Mouse (Mus musculus) cerebellum, adult 9-11 months (tissue): ENCODE results near the gene Triobp.
"Not testable (repeated sequence)": the region's sequence is repeated elsewhere in the genome, so short reads cannot be mapped to it uniquely, and the experiment has no call there.

Source experiments
- DNase-seq: peaks from one replicate; pipeline ENCODE4 v3.0.0; 2022

Triobp gene

GRCm38 (mm10) chr15:79002036-79002435 is 54.5 kb downstream of the Triobp start:
- peak; percentile 83 for DNase-seq

GRCm38 (mm10) chr15:79003079-79003478 is 55.6 kb downstream of the Triobp start:
- DNase-seq: no peak

GRCm38 (mm10) chr15:79005581-79005980 is 58.1 kb downstream of the Triobp start:
- DNase-seq: no peak

GRCm38 (mm10) chr15:79006638-79007037 is 59.1 kb downstream of the Triobp start:
- no peak for DNase-seq

GRCm38 (mm10) chr15:79007059-79007458 is 59.5 kb downstream of the Triobp start:
- no peak for DNase-seq

DNA sequence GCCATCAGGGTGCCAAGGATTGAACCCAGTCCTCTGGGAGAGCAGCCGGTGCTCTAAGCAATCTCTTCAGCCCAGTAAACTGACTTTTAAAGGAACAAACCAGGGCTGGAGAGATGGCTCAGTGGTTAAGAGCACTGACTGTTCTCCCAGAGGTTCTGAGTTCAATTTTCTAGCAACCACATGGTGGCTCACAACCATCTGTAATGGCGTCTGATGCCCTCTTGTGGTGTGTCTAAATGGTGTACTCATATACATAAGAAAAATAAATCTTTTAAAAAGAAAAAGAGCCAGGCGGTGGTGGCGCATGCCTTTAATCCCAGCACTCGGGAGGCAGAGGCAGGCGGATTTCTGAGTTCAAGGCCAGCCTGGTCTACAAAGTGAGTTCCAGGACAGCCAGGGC is 60.3 kb downstream of the Triobp start:
- DNase-seq: not testable (repeated sequence)

- no peak for DNase-seq
Measured at GRCm38 (mm10) chr15:79009734-79010133, 62.2 kb downstream of the Triobp start.

GRCm38 (mm10) chr15:79011550-79011949 is 64.0 kb downstream of the Triobp start:
- no peak for DNase-seq

DNA sequence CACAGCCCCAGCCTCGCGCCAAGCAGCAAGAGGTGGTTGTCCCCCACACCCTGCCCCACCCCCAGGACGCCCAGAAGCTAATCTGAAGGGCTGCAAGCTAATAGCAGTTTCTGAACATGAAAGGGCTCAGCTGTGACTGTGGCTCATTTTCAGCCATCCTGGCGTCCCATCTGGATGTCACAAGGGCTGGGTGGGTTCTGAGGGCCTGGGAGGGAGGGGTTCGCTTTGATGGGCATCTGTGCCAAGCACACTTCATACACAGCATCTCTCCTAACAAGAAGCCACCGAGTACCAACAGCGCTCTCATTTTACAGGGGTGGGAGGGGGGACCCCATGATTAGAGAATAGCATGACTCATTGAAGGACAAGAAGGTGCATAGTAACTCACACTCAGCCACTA is 65.9 kb downstream of the Triobp start:
- no peak for DNase-seq

DNA sequence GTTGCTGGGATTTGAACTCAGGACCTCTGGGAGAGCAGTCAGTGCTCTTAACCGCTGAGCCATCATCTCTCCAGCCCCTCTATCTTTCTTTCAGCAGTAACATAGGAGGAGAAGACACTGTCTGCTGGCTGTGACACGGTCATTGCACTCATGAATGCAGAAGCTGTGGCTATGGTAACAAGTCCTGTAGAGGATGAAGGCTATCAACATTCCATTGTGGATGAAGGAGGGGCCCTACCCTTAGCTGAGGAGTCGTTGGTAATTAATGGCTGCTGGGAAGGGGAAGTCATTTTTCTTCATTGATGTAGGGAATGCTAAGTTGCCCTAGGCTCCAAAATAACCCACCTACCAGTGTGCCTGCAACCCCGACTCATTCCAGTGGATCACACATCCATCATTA is 70.7 kb downstream of the Triobp start:
- no peak for DNase-seq

GRCm38 (mm10) chr15:79018886-79019285 is 71.4 kb downstream of the Triobp start:
- DNase-seq: no peak

DNA sequence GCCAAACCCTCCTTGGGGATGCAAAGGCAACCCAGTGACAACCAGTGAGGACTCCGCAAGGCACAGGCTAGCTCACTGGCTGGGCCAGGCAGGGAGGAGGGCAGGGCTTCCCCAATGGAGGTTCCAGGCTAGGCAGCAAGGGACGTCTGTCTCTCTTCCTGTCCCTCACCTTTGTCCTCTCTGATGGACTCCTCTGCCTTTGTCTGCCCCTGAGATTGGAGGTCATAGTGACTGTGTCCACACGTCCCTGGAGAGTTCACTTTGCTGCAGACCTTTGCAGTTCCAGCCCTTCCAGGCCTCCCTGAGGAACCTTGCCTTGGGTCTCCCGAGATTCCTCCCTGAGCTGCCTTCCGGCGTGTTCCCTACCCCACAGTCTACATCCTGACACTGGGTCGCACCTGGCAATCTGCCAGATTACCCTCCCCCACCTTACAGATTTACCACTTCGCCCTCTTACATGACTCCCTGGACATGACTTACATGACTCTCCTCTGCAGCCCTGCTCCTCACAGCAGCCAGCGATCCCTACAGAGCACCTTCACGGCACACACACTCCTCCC is 75.2 kb downstream of the Triobp start:
- no peak for DNase-seq

DNA sequence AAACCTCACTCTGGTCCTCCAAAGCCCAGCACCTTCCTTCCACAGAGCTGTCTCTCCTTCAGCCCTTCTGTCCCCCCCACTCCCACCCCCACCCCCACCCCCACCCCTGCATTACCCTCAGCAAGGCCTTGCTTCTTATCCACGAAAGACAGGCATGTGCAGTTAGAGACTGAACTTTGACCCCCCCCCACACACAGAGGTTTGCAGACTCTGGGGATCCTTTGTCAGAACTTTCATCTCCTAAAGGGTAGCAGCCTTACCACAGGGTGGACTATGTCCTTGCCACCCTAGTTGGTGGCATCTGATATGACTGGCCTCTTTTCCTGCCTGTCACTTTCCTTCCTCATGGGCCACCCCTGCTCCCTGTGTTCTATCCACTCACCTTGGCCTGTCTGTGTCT is 75.8 kb downstream of the Triobp start:
- no peak for DNase-seq

- peak; percentile 54 for DNase-seq
Measured at GRCm38 (mm10) chr15:79025687-79026308, 78.3 kb downstream of the Triobp start.

GRCm38 (mm10) chr15:79026511-79027290 is 79.2 kb downstream of the Triobp start:
- peak; percentile 71 for DNase-seq

GRCm38 (mm10) chr15:79027291-79028205 is 80.0 kb downstream of the Triobp start:
- DNase-seq: peak; percentile 78

DNA sequence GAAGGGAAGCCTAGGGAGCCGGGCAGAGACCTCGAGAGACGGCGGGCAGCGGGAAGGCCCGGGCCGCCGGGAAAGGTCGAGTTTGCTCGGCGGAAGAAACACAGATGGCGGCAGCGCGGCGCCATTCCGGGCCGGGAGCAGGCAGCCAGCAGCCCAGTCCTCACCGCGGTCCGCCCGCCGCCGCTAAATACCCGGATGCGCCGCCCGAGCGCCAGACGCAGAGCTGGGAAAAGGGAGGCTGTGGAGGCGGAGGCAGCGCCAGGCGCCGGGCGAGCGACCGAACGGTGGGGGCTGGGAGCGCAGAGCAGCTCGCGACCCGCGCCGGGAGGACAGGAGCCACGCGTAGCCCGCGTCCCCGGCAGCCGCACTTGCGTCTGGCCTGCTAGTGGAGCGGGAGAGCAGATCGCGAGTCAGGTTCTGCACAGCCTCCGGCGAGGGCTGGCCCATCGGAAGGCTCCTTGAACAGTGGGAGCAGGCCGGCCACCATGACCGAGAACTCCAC is 80.8 kb downstream of the Triobp start, which contains the start of gene H1f0:
Gene H1f0 (plus strand): TSS at position 214 of the 502 bp plus-strand sequence.
- peak; percentile 95 for DNase-seq

DNA sequence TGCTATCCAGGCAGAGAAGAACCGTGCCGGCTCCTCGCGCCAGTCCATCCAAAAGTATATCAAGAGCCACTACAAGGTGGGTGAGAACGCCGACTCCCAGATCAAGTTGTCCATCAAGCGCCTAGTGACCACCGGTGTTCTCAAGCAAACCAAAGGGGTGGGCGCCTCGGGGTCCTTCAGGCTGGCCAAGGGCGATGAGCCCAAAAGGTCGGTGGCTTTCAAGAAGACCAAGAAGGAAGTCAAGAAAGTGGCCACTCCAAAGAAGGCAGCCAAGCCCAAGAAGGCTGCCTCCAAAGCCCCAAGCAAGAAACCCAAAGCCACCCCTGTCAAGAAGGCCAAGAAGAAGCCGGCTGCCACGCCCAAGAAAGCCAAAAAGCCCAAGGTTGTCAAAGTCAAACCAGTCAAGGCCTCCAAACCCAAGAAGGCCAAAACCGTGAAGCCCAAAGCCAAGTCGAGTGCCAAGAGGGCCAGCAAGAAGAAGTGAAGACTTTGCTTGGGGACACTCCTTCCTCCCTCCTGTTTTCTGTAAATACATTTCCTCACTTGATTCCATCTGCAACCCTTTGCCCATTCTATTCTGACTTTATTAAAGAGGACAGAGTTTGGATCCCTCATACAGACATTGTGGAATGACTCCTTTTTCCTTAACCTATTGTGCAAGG is 81.4 kb downstream of the Triobp start:
- no peak for DNase-seq

- no peak for DNase-seq
Measured at GRCm38 (mm10) chr15:79029519-79030241, 82.2 kb downstream of the Triobp start.

- peak; percentile 93 for DNase-seq
Measured at GRCm38 (mm10) chr15:79030551-79031435, 83.3 kb downstream of the Triobp start.
